Mouse (Mus musculus) liver, postnatal 0 days (tissue): ENCODE results near the gene Unc13a. TPM values are rescaled to one million over a fixed set of nuclear protein-coding genes. Genes with fewer than 3 reads are reported as not detected.

Experiments
- ATAC-seq: fragments of 200-750 bp; cut with Nextera tagmentation; 2 replicates; pipeline ENCODE4 v1.8.0; 2017; ENCODE audit warnings: mild to moderate bottlenecking, moderate library complexity
- DNase-seq: peaks from one replicate; pipeline ENCODE4 v3.0.0-alpha.2; 2016
- H3K27ac ChIP-seq: fragments of 300-500 bp; sonication (generic); 2 replicates; pipeline ENCODE4 v1.5.1; 2014; ENCODE audit warnings: antibody characterized with exemption, moderate library complexity, mild to moderate bottlenecking, low read depth
- H3K27me3 ChIP-seq: fragments of 300-500 bp; sonication (generic); 2 replicates; pipeline ENCODE4 v1.6.1; 2014; ENCODE audit warnings: low read length, control low read depth, mixed read lengths; ENCODE audit not compliant: insufficient read depth
- H3K36me3 ChIP-seq: fragments of 300-500 bp; sonication (generic); replicated peaks from 2 replicates; pipeline ENCODE4 v1.6.1; 2014; ENCODE audit warnings: mild to moderate bottlenecking, control low read depth, low read length, moderate library complexity, mixed read lengths; ENCODE audit not compliant: insufficient read depth
- H3K4me1 ChIP-seq: fragments of 300-500 bp; sonication (generic); 2 replicates; pipeline ENCODE4 v1.6.1; 2014; ENCODE audit warnings: antibody characterized with exemption, mild to moderate bottlenecking, control low read depth; ENCODE audit not compliant: insufficient read depth
- H3K4me2 ChIP-seq: fragments of 300-500 bp; sonication (generic); 2 replicates; pipeline ENCODE4 v1.6.1; 2014; ENCODE audit warnings: low read depth, mild to moderate bottlenecking, low read length, moderate library complexity, mixed read lengths
- H3K4me3 ChIP-seq: fragments of 300-500 bp; sonication (generic); 2 replicates; pipeline ENCODE4 v1.5.1; 2014; ENCODE audit warnings: low read depth, low read length
- H3K9ac ChIP-seq: fragments of 300-500 bp; sonication (generic); replicated peaks from 2 replicates; pipeline ENCODE4 v1.6.1; 2014; ENCODE audit warnings: mild to moderate bottlenecking, moderate library complexity
- H3K9me3 ChIP-seq: fragments of 300-500 bp; sonication (generic); 2 replicates; pipeline ENCODE4 v1.6.1; 2016; ENCODE audit warnings: mild to moderate bottlenecking, control low read depth, low read length, mixed read lengths
- CTCF ChIP-seq: sonication (generic); IDR thresholded peaks from 2 replicates; pipeline ENCODE4 v1.5.1; 2016; ENCODE audit warnings: antibody characterized with exemption, low read depth
- EP300 ChIP-seq: IDR thresholded peaks from 2 replicates; pipeline ENCODE4 v1.6.1; 2016; ENCODE audit warnings: antibody characterized with exemption, low read depth, mild to moderate bottlenecking
- WGBS: fragments of 180-500 bp; shearing (Covaris S2); extraction: QIAGEN DNeasy Blood & Tissue Kit; methylation state at CpG from one replicate; pipeline ENCODE4 v1.1.7; 2014; ENCODE audit not compliant: insufficient replicate concordance; 5-methylcytosine and 5-hydroxymethylcytosine counted together
- polyA plus RNA-seq: library from polyadenylated mRNA; unstranded; fragments of >200 nt; fragmentation: Nextera tagmentation; extraction: Ambion mirVana; gene quantifications from 2 replicates; pipeline ENCODE4 v1.2.1, GENCODE M21; 2015

Unc13a gene
- 0.25 and 0.36 TPM in 2 replicates for polyA plus RNA-seq

GRCm38 (mm10) chr8:71671549-71671965 lies at the start of gene Unc13a:
Unc13a (minus strand) TSS chr8:71671757.
- Histone ChIP-seq H3K27me3 (peaks cover 21% of the 10 kb centered on the region; the same call in 1 of the 2 replicates), H3K36me3 (no peaks in the 10 kb centered on the region), H3K9me3 (no peaks in the 10 kb centered on the region), H3K27ac (no peak within 1 kb of the TSS), H3K9ac (0 out of 2 replicates have a peak within 1 kb of the TSS, but pooled peaks have one; percentile 32), H3K4me2 (peak within 1 kb of the TSS; percentile 98), H3K4me1 (peaks cover 28% of the 10 kb centered on the region), H3K4me3 (peak within 1 kb of the TSS; percentile 57)
- peak; percentile 92 for DNase-seq
- TF ChIP-seq EP300 (no peak), CTCF (no peak)
- peak; percentile 63 for ATAC-seq
- WGBS: under 1% methylated on average over 42 of the region's 42 CpGs

GRCm38 (mm10) chr8:71719928-71720457 lies 48.4 kb upstream of the Unc13a start:
- Histone ChIP-seq H3K27me3 (no peaks in the 10 kb centered on the region), H3K9me3 (no peaks in the 10 kb centered on the region), H3K4me2 (peak overlapping the region; percentile 33), H3K27ac (peak overlapping the region; percentile 74), H3K4me1 (peaks cover 47% of the 10 kb centered on the region), H3K36me3 (peaks cover 23% of the 10 kb centered on the region; the same call in 1 of the 2 replicates), H3K4me3 (no peak overlapping the region), H3K9ac (no peak overlapping the region)
- 59% methylated on average over 7 of the region's 7 CpGs for WGBS
- TF ChIP-seq EP300 (no peak), CTCF (no peak)
- DNase-seq (peak; percentile 19), ATAC-seq (no peak)

- DNase-seq (peak; percentile 76), ATAC-seq (peak; percentile 83)
- Histone ChIP-seq H3K36me3 (peaks cover 23% of the 10 kb centered on the region; the same call in 1 of the 2 replicates), H3K27me3 (no peaks in the 10 kb centered on the region), H3K4me2 (peak overlapping the region; percentile 33), H3K4me3 (no peak overlapping the region), H3K4me1 (peaks cover 39% of the 10 kb centered on the region), H3K9me3 (no peaks in the 10 kb centered on the region), H3K9ac (no peak overlapping the region), H3K27ac (peak overlapping the region; percentile 74)
- 48% methylated on average over 4 of the region's 4 CpGs for WGBS
- TF ChIP-seq CTCF (no peak), EP300 (peak; percentile 85; the same call in 1 of the 2 replicates)
Observed at GRCm38 (mm10) chr8:71719218-71719617, 47.7 kb upstream of the Unc13a start.

GRCm38 (mm10) chr8:71718252-71718651 lies 46.7 kb upstream of the Unc13a start:
- Histone ChIP-seq H3K9ac (no peak overlapping the region), H3K27me3 (no peaks in the 10 kb centered on the region), H3K4me1 (peaks cover 34% of the 10 kb centered on the region), H3K27ac (no peak overlapping the region), H3K4me3 (no peak overlapping the region), H3K9me3 (no peaks in the 10 kb centered on the region), H3K4me2 (no peak overlapping the region), H3K36me3 (peaks cover 23% of the 10 kb centered on the region; the same call in 1 of the 2 replicates)
- DNase-seq: peak; percentile 18
- WGBS: 57% methylated on average over 3 of the region's 3 CpGs
- TF ChIP-seq CTCF (no peak), EP300 (no peak)
- no peak for ATAC-seq

- ATAC-seq: no peak
- no peak overlapping the region for H3K9ac ChIP-seq
- no peak overlapping the region for H3K27ac ChIP-seq
- 75% methylated on average over 12 of the region's 12 CpGs for WGBS
- H3K36me3 ChIP-seq: peaks cover 23% of the 10 kb centered on the region; the same call in 1 of the 2 replicates
- TF ChIP-seq CTCF: no peak
- no peak for TF ChIP-seq EP300
- no peak overlapping the region for H3K4me3 ChIP-seq
- no peaks in the 10 kb centered on the region for H3K27me3 ChIP-seq
- H3K4me2 ChIP-seq: no peak overlapping the region
- no peaks in the 10 kb centered on the region for H3K9me3 ChIP-seq
- peaks cover 26% of the 10 kb centered on the region for H3K4me1 ChIP-seq
- peak; percentile 18 for DNase-seq
Observed at GRCm38 (mm10) chr8:71717096-71717495, 45.5 kb upstream of the Unc13a start.

GRCm38 (mm10) chr8:71716561-71717053 lies 45.0 kb upstream of the Unc13a start:
- Histone ChIP-seq H3K9ac (no peak overlapping the region), H3K36me3 (peaks cover 25% of the 10 kb centered on the region; the same call in 1 of the 2 replicates), H3K4me3 (no peak overlapping the region), H3K27me3 (no peaks in the 10 kb centered on the region), H3K9me3 (no peaks in the 10 kb centered on the region), H3K4me2 (no peak overlapping the region), H3K4me1 (peaks cover 21% of the 10 kb centered on the region), H3K27ac (no peak overlapping the region)
- TF ChIP-seq CTCF: no peak
- TF ChIP-seq EP300: no peak
- WGBS: 85% methylated on average over 13 of the region's 13 CpGs
- ATAC-seq: no peak
- no peak for DNase-seq
